Mouse (Mus musculus) brown adipose tissue, adult 24 weeks (tissue): ENCODE measurements around the gene Igfbp3. TPM values are rescaled to one million over a fixed set of nuclear protein-coding genes. Genes with fewer than 3 reads are reported as not detected.

ENCODE experiments used
- H3K27ac ChIP-seq: fragments of 200-500 bp; replicated peaks from 2 replicates; pipeline ENCODE4 v1.5.1; 2012; ENCODE audit warnings: low read depth, mild to moderate bottlenecking, low read length
- H3K4me1 ChIP-seq: fragments of 200-500 bp; 2 replicates; pipeline ENCODE4 v1.6.1; 2012; ENCODE audit warnings: low read length, mixed read lengths; ENCODE audit not compliant: control insufficient read depth, insufficient read depth, insufficient read length
- H3K4me3 ChIP-seq: fragments of 200-500 bp; 2 replicates; pipeline ENCODE4 v1.5.1; 2012; ENCODE audit warnings: low read depth, mild to moderate bottlenecking, low read length, moderate library complexity; ENCODE audit not compliant: insufficient read depth
- polyA plus RNA-seq: library from polyadenylated mRNA; stranded (reverse); fragments of >200 nt; gene quantifications from 2 replicates; pipeline ENCODE4 v1.2.4, GENCODE M21; 2012; ENCODE audit not compliant: missing spikeins, insufficient read depth, insufficient read length

Igfbp3 gene
- polyA plus RNA-seq, 1 experiment: 5.9 TPM

DNA sequence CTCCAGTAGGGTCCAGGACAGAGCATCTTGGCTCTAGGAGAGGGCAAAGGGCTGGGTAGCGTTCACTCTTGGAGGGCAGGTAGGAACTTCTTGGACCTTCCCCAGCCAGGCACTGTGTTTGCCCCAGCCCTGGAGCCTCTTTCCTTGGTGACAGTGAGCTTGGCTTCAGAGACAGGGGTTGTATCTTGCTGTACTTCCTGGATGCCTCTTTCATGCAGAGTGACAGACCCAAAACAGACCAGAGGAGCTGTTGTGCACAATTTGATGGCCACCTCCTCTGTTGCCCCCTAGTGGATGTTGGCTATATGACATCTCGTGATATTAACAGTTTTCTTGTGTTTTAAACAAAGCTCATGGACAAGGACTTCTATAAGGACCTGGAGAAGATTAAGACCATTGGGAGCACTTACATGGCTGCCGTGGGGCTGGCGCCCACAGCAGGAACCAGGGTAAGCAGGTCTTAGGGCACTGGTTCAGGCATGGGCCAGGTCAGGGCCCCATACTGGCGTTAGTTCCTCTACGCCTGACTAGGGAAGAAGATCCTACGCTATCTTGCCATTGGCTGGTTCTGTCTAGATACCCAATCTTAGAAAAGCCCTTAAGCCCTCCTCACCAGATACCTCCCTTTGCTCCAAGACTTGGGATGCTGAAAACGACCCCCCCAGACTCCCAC is 52.1 kb downstream of the Igfbp3 start:
- Histone ChIP-seq H3K4me3 (no peak overlapping the region), H3K27ac (no peak overlapping the region), H3K4me1 (no peaks in the 10 kb centered on the region)

DNA sequence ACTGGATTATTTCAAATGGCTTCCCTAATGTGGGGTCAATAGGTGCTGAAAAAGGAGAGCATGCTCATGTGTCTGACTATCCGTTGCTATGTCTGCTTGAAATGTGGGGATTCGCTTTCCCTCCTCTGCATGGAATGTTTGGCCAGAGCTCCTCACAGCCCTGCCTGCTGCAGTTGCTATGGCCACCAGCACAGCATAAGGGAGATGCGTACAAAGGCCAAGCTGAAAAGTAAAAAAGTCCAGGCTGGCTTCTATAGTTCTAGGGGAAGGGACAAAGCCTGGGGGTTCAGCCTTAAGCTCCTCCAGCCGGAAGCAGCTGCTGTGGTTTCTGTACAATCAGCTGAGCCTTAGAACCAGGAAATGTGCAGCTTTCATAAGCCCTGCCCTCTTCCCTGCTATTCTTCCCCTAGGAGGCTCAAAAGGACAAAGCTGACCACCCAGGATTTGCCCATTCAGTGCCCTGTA is 53.1 kb downstream of the Igfbp3 start:
- Histone ChIP-seq H3K4me1 (no peaks in the 10 kb centered on the region), H3K4me3 (no peak overlapping the region), H3K27ac (no peak overlapping the region)

DNA sequence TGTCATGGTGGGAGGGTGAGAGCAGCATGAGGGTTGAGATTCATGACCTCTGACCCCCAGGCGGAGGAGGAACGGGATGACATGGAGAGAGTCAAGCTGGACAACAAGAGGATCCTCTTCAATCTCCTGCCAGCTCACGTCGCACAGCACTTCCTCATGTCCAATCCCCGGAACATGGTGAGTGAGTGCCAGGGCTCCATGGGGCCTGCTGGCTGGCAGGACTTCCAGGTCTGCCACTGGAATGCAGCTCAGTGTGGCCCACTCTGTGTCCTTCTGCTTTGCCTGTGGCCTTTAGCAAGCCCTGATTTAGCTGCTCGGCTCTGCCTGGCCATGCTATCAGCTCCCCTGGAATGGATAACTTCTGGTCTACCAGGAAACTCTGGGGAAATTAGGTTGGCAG is 53.6 kb downstream of the Igfbp3 start:
- Histone ChIP-seq H3K4me1 (no peaks in the 10 kb centered on the region), H3K27ac (no peak overlapping the region), H3K4me3 (no peak overlapping the region)

DNA sequence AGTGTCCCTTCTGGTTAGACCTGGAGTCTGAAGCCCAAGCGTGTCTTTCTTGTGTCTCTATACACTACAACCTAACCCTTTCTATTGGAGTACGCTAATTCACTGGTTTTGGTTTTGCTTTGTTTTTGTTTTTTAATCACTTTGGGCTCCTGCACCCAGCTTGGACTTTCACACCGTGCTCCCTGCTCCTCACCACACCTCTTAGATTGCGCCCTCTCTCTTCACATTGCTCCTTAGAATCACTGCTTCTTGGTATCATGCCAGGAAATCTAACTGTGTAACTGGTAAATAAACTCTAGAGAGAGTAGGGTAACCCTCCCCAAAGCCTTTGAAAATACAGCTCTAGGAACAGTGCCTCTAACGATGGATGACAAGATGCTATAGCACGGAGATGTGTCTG is 55.5 kb downstream of the Igfbp3 start:
- H3K27ac ChIP-seq: no peak overlapping the region
- no peak overlapping the region for H3K4me3 ChIP-seq
- H3K4me1 ChIP-seq: no peaks in the 10 kb centered on the region

DNA sequence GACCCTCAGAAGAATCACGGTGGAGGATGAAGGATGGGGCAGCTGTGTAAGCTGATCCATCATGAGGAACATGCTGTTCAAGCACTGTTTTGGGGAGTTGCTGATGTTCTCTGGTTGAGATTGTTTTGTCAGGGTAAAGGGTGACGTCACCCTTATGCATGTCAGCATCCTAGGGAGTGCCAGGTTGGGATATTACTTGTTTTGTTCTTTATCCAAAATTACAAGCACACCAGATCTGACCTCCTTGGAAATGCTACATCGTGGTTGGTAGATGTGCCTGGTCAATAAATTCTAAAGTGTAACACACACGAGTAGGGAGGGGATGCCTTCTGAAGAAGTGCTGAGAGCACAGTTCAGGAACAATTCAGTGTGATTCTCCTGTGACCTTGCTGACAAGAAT is 57.3 kb downstream of the Igfbp3 start:
- Histone ChIP-seq H3K4me1 (no peaks in the 10 kb centered on the region), H3K27ac (no peak overlapping the region), H3K4me3 (no peak overlapping the region)

Other genes with a start within 250 kb of the Igfbp3 start
- not detected in 2 replicates for gene Adcy1, start 150.4 kb downstream of the Igfbp3 start, polyA plus RNA-seq
- not detected in 2 replicates for gene Gm11985, start 25.4 kb downstream of the Igfbp3 start, polyA plus RNA-seq
- not detected in 2 replicates for gene Igfbp1, start 16.1 kb downstream of the Igfbp3 start, polyA plus RNA-seq